Mouse (Mus musculus) MEL (cell line): ENCODE results near the gene Mif. TPM values are rescaled to one million over a fixed set of nuclear protein-coding genes. Genes with fewer than 3 reads are reported as not detected.
A peak's percentile ranks its signal among the peaks of the same experiment; 100 is the strongest.

Experiments
- DNase-seq: peaks from one replicate; pipeline ENCODE4 v3.0.0; 2011; ENCODE audit warnings: low read depth, low spot score
- H3K27ac ChIP-seq: 2 replicates; pipeline ENCODE4 v1.5.1; 2012; ENCODE audit warnings: low read depth, mild to moderate bottlenecking, control low read depth, low read length, moderate library complexity; ENCODE audit not compliant: control insufficient read depth
- H3K27me3 ChIP-seq, 2 experiments: fragments of 150-350 bp in 1 of 2; sonication (generic) in 1 of 2; 2 replicates each; pipeline ENCODE4 v1.6.1; 2012; ENCODE audit warnings: low read length in 2 of 2, mild to moderate bottlenecking in 2 of 2, improper control_type of control experiment in 1 of 2, moderate library complexity in 1 of 2; ENCODE audit not compliant: insufficient read depth in 2 of 2, control insufficient read depth in 1 of 2
- H3K36me3 ChIP-seq, 2 experiments: 2 replicates each; pipeline ENCODE4 v1.6.1; 2012 to 2014; ENCODE audit warnings: low read length in 2 of 2, improper control_type of control experiment in 1 of 2, inconsistent platforms in 1 of 2, mild to moderate bottlenecking in 1 of 2; ENCODE audit not compliant: insufficient read depth in 2 of 2, control insufficient read depth in 1 of 2
- H3K4me1 ChIP-seq, 2 experiments: fragments of 150-350 bp in 1 of 2; sonication (generic) in 1 of 2; 2 replicates each; pipeline ENCODE4 v1.6.1; 2012; ENCODE audit warnings: low read length in 2 of 2, improper control_type of control experiment in 1 of 2, mild to moderate bottlenecking in 1 of 2; ENCODE audit not compliant: insufficient read depth in 2 of 2, control insufficient read depth in 1 of 2
- H3K4me3 ChIP-seq, 2 experiments: fragments of 150-350 bp in 1 of 2; sonication (generic) in 1 of 2; 2 replicates each; pipeline ENCODE4 v1.5.1; 2012; ENCODE audit warnings: low read depth in 2 of 2, low read length in 2 of 2, mild to moderate bottlenecking in 2 of 2, moderate library complexity in 2 of 2, control low read depth in 1 of 2, improper control_type of control experiment in 1 of 2; ENCODE audit not compliant: control insufficient read depth in 1 of 2, insufficient read depth in 1 of 2
- H3K79me2 ChIP-seq: 2 replicates; pipeline ENCODE4 v1.6.1; 2012; ENCODE audit warnings: mild to moderate bottlenecking, low read length, moderate library complexity; ENCODE audit not compliant: control insufficient read depth, poor library complexity, insufficient read depth
- H3K9ac ChIP-seq: 2 replicates; pipeline ENCODE4 v1.6.1; 2012; ENCODE audit warnings: low read depth, mild to moderate bottlenecking, control low read depth, low read length, moderate library complexity; ENCODE audit not compliant: control insufficient read depth, poor library complexity, severe bottlenecking
- H3K9me3 ChIP-seq: fragments of 150-350 bp; sonication (generic); replicated peaks from 2 replicates; pipeline ENCODE4 v1.6.1; 2012; ENCODE audit warnings: mild to moderate bottlenecking, low read length, improper control_type of control experiment, moderate library complexity; ENCODE audit not compliant: insufficient read depth
- BHLHE40 ChIP-seq: IDR thresholded peaks from 2 replicates; pipeline ENCODE4 v1.6.1; 2012; ENCODE audit warnings: low read depth, mild to moderate bottlenecking, inconsistent platforms, low read length, improper control_type of control experiment, borderline replicate concordance
- CHD1 ChIP-seq: IDR thresholded peaks from 2 replicates; pipeline ENCODE4 v1.6.1; 2012; ENCODE audit warnings: low read depth, mild to moderate bottlenecking, inconsistent platforms, low read length, improper control_type of control experiment
- ELF1 ChIP-seq: IDR thresholded peaks from 2 replicates; pipeline ENCODE4 v1.6.1; 2014; ENCODE audit warnings: low read depth, mild to moderate bottlenecking, inconsistent platforms, low read length, improper control_type of control experiment, moderate library complexity
- EP300 ChIP-seq, 2 experiments: IDR thresholded peaks; 2 replicates each; pipeline ENCODE4 v1.6.1; 2011; ENCODE audit warnings: improper control_type of control experiment in 2 of 2, low read length in 2 of 2, low read depth in 1 of 2, mild to moderate bottlenecking in 1 of 2
- ETS1 ChIP-seq: IDR thresholded peaks from 2 replicates; pipeline ENCODE4 v1.6.1; 2012; ENCODE audit warnings: low read depth, mild to moderate bottlenecking, inconsistent platforms, low read length, improper control_type of control experiment, moderate library complexity
- MAX ChIP-seq: IDR thresholded peaks from 2 replicates; pipeline ENCODE4 v1.6.1; 2011; ENCODE audit warnings: low read length, improper control_type of control experiment
- MEF2A ChIP-seq: IDR thresholded peaks from 2 replicates; pipeline ENCODE4 v1.6.1; 2014; ENCODE audit warnings: low read depth, mild to moderate bottlenecking, inconsistent platforms, low read length, improper control_type of control experiment; ENCODE audit not compliant: poor library complexity, insufficient replicate concordance, severe bottlenecking; ENCODE audit errors: extremely low read depth
- MXI1 ChIP-seq: IDR thresholded peaks from 2 replicates; pipeline ENCODE4 v1.6.1; 2011; ENCODE audit warnings: mild to moderate bottlenecking, low read depth, low read length, improper control_type of control experiment
- MYB ChIP-seq: IDR thresholded peaks from 2 replicates; pipeline ENCODE4 v1.6.1; 2011; ENCODE audit warnings: mild to moderate bottlenecking, low read depth, low read length, improper control_type of control experiment
- NRF1 ChIP-seq: IDR thresholded peaks from 2 replicates; pipeline ENCODE4 v1.6.1; 2014; ENCODE audit warnings: low read depth, mild to moderate bottlenecking, inconsistent platforms, low read length, improper control_type of control experiment, moderate library complexity; ENCODE audit not compliant: poor library complexity, insufficient read depth, severe bottlenecking
- POLR2A ChIP-seq, 2 experiments: IDR thresholded peaks; 2 replicates each; pipeline ENCODE4 v1.6.1; 2011 to 2012; ENCODE audit warnings: low read length in 2 of 2, mild to moderate bottlenecking in 2 of 2, control low read depth in 1 of 2, improper control_type of control experiment in 1 of 2, low read depth in 1 of 2, moderate library complexity in 1 of 2; ENCODE audit not compliant: control insufficient read depth in 1 of 2, insufficient read depth in 1 of 2, poor library complexity in 1 of 2
- POLR2AphosphoS2 ChIP-seq: IDR thresholded peaks from 2 replicates; pipeline ENCODE4 v1.6.1; 2011; ENCODE audit warnings: low read length, improper control_type of control experiment
- POLR2AphosphoS5 ChIP-seq: IDR thresholded peaks from 2 replicates; pipeline ENCODE4 v1.6.1; 2012; ENCODE audit warnings: low read depth, borderline replicate concordance, mild to moderate bottlenecking, inconsistent platforms, low read length, moderate library complexity, mixed read lengths
- RAD21 ChIP-seq: IDR thresholded peaks from 2 replicates; pipeline ENCODE4 v1.6.1; 2011; ENCODE audit warnings: mild to moderate bottlenecking, low read depth, low read length, improper control_type of control experiment
- RCOR1 ChIP-seq: IDR thresholded peaks from 2 replicates; pipeline ENCODE4 v1.6.1; 2012; ENCODE audit warnings: low read depth, mild to moderate bottlenecking, inconsistent platforms, low read length, improper control_type of control experiment
- SIN3A ChIP-seq: IDR thresholded peaks from 2 replicates; pipeline ENCODE4 v1.6.1; 2012; ENCODE audit warnings: low read length, improper control_type of control experiment, inconsistent platforms
- SMC3 ChIP-seq: IDR thresholded peaks from 2 replicates; pipeline ENCODE4 v1.6.1; 2011; ENCODE audit warnings: low read depth, low read length, improper control_type of control experiment
- TCF12 ChIP-seq: IDR thresholded peaks from 2 replicates; pipeline ENCODE4 v1.6.1; 2014; ENCODE audit warnings: low read depth, mild to moderate bottlenecking, inconsistent platforms, low read length, improper control_type of control experiment, moderate library complexity
- USF1 ChIP-seq: IDR thresholded peaks from 2 replicates; pipeline ENCODE4 v1.6.1; 2014; ENCODE audit warnings: low read depth, mild to moderate bottlenecking, inconsistent platforms, low read length, improper control_type of control experiment, moderate library complexity
- USF2 ChIP-seq, 2 experiments: IDR thresholded peaks; 2 replicates each; pipeline ENCODE4 v1.6.1; 2011 to 2012; ENCODE audit warnings: improper control_type of control experiment in 2 of 2, low read length in 2 of 2, borderline replicate concordance in 1 of 2, inconsistent platforms in 1 of 2, low read depth in 1 of 2, mild to moderate bottlenecking in 1 of 2; ENCODE audit not compliant: insufficient read depth in 1 of 2
- ZC3H11A ChIP-seq: IDR thresholded peaks from 2 replicates; pipeline ENCODE4 v1.6.1; 2012; ENCODE audit warnings: low read depth, mild to moderate bottlenecking, inconsistent platforms, low read length, improper control_type of control experiment
- polyA plus RNA-seq, 2 experiments: library from polyadenylated mRNA; stranded (reverse) in 1 of 2; unstranded in 1 of 2; fragments of >175 nt in 1 of 2; fragments of >200 nt in 1 of 2; gene quantifications; 2 replicates each; pipeline versions ENCODE4 v1.2.1 to v1.2.4; 2012; ENCODE audit warnings: low replicate concordance in 2 of 2, low read depth in 1 of 2; ENCODE audit not compliant: insufficient read length in 2 of 2, insufficient read depth in 1 of 2, missing spikeins in 1 of 2
- total RNA-seq: library from RNA; depleted of rRNA; stranded (reverse); fragments of 300-350 nt; gene quantifications from 2 replicates; pipeline ENCODE4 v1.2.3, GENCODE M21; 2012

Mif gene
- total and polyA plus RNA-seq, 3 experiments, result 817 to 2,606 (median 862) TPM

- Histone ChIP-seq H3K79me2 (peaks cover 16% of the 10 kb centered on the region), H3K9me3 (no peaks in the 10 kb centered on the region), H3K9ac (peak overlapping the region; percentile 73), H3K36me3 (peaks cover 0 to 18% of the 10 kb centered on the region in 2 experiments; a peak in 2 of 4 replicates), H3K27ac (peak overlapping the region; percentile 43), H3K4me1 (peaks cover 7 to 14% of the 10 kb centered on the region in 2 experiments; a peak in 3 of 4 replicates), H3K27me3 (no peaks in the 10 kb centered on the region), H3K4me3 (peak overlapping the region; percentile 62 to 80)
- peak; percentile 47; the same call in 1 of the 2 replicates for TF ChIP-seq SIN3A
- peak; percentile 79; the same call in 1 of the 2 replicates for TF ChIP-seq MXI1
- peak; percentile 72 for TF ChIP-seq MAX
- TF ChIP-seq POLR2A (IDR thresholded peaks at IDR 0.05; ENCODE audit: control insufficient read depth in 1 of 2, insufficient read depth in 1 of 2, low read depth in 1 of 2, low read length in 2 of 2, poor library complexity in 1 of 2), result no peak
- TF ChIP-seq USF1, result 0 out of 2 replicates have a peak, but pooled peaks have one; percentile 9
- DNase-seq, result peak; percentile 54
These were observed 813 bp downstream of the Mif start for GRCm38 (mm10) chr10:75859107-75859746.

- no peaks in the 10 kb centered on the region for H3K27me3 ChIP-seq
- no peak overlapping the region for H3K4me3 ChIP-seq
- no peak for DNase-seq
- peaks cover 7 to 14% of the 10 kb centered on the region in 2 experiments; a peak in 3 of 4 replicates for H3K4me1 ChIP-seq
- no peaks in the 10 kb centered on the region for H3K9me3 ChIP-seq
- peaks cover 16% of the 10 kb centered on the region for H3K79me2 ChIP-seq
- TF ChIP-seq USF2 (IDR thresholded peaks at IDR 0.05; ENCODE audit: borderline replicate concordance in 1 of 2, insufficient read depth in 1 of 2, low read depth in 1 of 2, low read length in 2 of 2) (no peak), POLR2A (IDR thresholded peaks at IDR 0.05; ENCODE audit: control insufficient read depth in 1 of 2, insufficient read depth in 1 of 2, low read depth in 1 of 2, low read length in 2 of 2, poor library complexity in 1 of 2) (0 out of 4 replicates have a peak, but pooled peaks of 1 of the 2 experiments have one; percentile 23)
- H3K9ac ChIP-seq, result no peak overlapping the region
- no peak overlapping the region for H3K27ac ChIP-seq
- peaks cover 0 to 18% of the 10 kb centered on the region in 2 experiments; a peak in 2 of 4 replicates for H3K36me3 ChIP-seq
These were observed 2.4 kb downstream of the Mif start for GRCm38 (mm10) chr10:75857598-75857997.

- TF ChIP-seq NRF1, result no peak
- no peak for TF ChIP-seq BHLHE40
- TF ChIP-seq CHD1, result no peak
- no peak for TF ChIP-seq POLR2AphosphoS5
- no peak for TF ChIP-seq ELF1
- no peak for TF ChIP-seq EP300 (IDR thresholded peaks at IDR 0.05; ENCODE audit: low read depth in 1 of 2, low read length in 2 of 2)
- no peak for TF ChIP-seq MXI1
- no peak for TF ChIP-seq RAD21
- no peak for TF ChIP-seq SIN3A
- TF ChIP-seq MYB, result no peak
- no peak for TF ChIP-seq MAX
- no peak for TF ChIP-seq MEF2A
- TF ChIP-seq TCF12, result no peak
- TF ChIP-seq POLR2AphosphoS2, result no peak
- no peak for TF ChIP-seq RCOR1
- no peak for TF ChIP-seq ETS1
- no peak for TF ChIP-seq ZC3H11A
- no peak for TF ChIP-seq SMC3
- H3K27ac ChIP-seq, result no peak overlapping the region
- no peak overlapping the region for H3K4me3 ChIP-seq
- no peaks in the 10 kb centered on the region for H3K27me3 ChIP-seq
- H3K36me3 ChIP-seq, result peaks cover 0 to 18% of the 10 kb centered on the region in 2 experiments; a peak in 2 of 4 replicates
- no peak for DNase-seq
- H3K9ac ChIP-seq, result no peak overlapping the region
- H3K9me3 ChIP-seq, result no peaks in the 10 kb centered on the region
- H3K79me2 ChIP-seq, result peaks cover 16% of the 10 kb centered on the region
- peaks cover 7 to 14% of the 10 kb centered on the region in 2 experiments; a peak in 3 of 4 replicates for H3K4me1 ChIP-seq
These were observed 3.1 kb downstream of the Mif start for GRCm38 (mm10) chr10:75856976-75857375.
